8 mouse cellular contexts compared by ENCODE assay signal in the genomic region with DNA sequence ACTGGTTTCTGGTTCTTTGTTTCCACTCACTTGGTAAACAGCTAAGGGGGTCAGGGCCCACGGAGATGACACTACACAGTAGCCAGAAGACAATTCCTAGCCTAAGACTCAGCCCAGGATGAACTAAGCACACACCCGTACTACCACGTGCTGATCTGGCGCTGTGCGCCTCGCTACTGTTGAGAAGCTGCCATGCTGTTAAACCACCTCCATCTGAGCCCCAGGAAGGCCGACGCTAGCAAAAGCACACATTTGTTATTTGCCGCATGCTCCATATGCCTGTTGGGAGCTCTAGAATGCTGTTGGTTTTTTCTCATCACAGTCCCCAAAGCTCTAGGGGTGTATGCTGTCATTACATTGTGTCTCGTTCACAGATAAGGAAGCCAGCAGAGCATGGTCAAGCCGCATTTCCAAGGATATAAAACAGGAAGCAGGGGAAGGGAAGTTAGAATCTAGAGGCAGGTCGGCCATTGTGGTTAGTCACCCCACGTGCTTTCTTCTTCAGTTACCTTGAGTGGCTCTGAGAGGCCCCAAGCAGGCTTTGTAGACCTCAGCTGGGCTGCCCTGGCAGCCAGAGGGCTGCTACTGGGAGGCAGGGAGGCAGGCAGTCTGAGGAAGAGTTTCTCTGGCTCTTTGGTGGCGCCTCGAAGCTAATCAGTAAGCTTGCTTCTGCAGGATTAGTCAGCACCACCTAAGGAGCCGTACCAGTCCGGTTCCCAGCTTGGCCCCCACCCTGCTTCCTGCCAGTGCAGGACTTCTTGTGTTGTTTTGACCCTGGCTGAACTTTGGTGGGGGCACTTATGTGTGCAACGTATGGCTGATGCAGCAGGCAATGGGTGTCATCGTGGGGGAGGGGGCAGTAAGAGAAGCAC. TPM values are rescaled to one million over a fixed set of nuclear protein-coding genes. Genes with fewer than 3 reads are reported as not detected.
A peak's percentile ranks its signal among the peaks of the same experiment; 100 is the strongest.
DNase-seq lines count a peak whose midpoint lies in the region; ATAC-seq and TF ChIP-seq lines count a peak whose summit lies in the region.

No protein-coding gene starts in this region.

- peak; percentile 60 for DNase-seq in cerebellum, adult 9-10 months
- no peak for DNase-seq in cerebellum, postnatal 10 days
- no peak for DNase-seq in left cerebral cortex, adult 2 months (ENCODE audit: extremely low spot score in 1 of 2, low spot score in 2 of 2)
- no peak for DNase-seq in left cerebral cortex, adult 11 months (ENCODE audit: low spot score)
- no peak for DNase-seq in hindbrain, postnatal 0 days (ENCODE audit: low spot score)
- DNase-seq in ovary, postnatal 10 days (ENCODE audit: low spot score), result no peak
- DNase-seq in gastrocnemius, postnatal 36 days, result no peak

- TF ChIP-seq CTCF in left cerebral cortex, adult 2 months (IDR thresholded peaks at IDR 0.05), result no peak
- TF ChIP-seq CTCF in hindbrain, postnatal 0 days (IDR thresholded peaks at IDR 0.05; ENCODE audit: low read depth), result no peak

- no peak overlapping the region for H3K4me2 ChIP-seq in hindbrain, postnatal 0 days (ENCODE audit: low read depth, low read length)

- ATAC-seq in hindbrain, postnatal 0 days, result no peak
- 0 out of 2 replicates have a peak, but pooled peaks have one; percentile 13 for ATAC-seq in megakaryocyte-erythroid progenitor cell, adult 5-6 weeks (replicated peaks; ENCODE audit: low FRiP score, low TSS enrichment, poor library complexity, severe bottlenecking)

- no peaks in the 10 kb centered on the region for H3K4me1 ChIP-seq in hindbrain, postnatal 0 days (ENCODE audit: insufficient read depth, low read length)

- peak overlapping the region; percentile 28; the same call in 1 of the 2 replicates for H3K27ac ChIP-seq in left cerebral cortex, adult 2 months
- H3K27ac ChIP-seq in hindbrain, postnatal 0 days, result peak overlapping the region; percentile 58

- no peaks in the 10 kb centered on the region for H3K9me3 ChIP-seq in hindbrain, postnatal 0 days (ENCODE audit: low read length)

- intact Hi-C loops in left cerebral cortex, adult 2 months (cut with DNase I), result no loop called here
- intact Hi-C loops in gastrocnemius, postnatal 36 days (cut with DNase I), result no loop called here

- no peak overlapping the region for H3K4me3 ChIP-seq in left cerebral cortex, adult 2 months
- H3K4me3 ChIP-seq in hindbrain, postnatal 0 days (ENCODE audit: low read length), result no peak overlapping the region

- WGBS in hindbrain, postnatal 0 days, result 58% methylated on average over 19 of the region's 19 CpGs

- peaks cover 12% of the 10 kb centered on the region; the same call in 1 of the 2 replicates for H3K36me3 ChIP-seq in hindbrain, postnatal 0 days (ENCODE audit: insufficient read depth, low read length)

- no peaks in the 10 kb centered on the region for H3K27me3 ChIP-seq in hindbrain, postnatal 0 days (ENCODE audit: insufficient read depth, low read length)

- H3K9ac ChIP-seq in hindbrain, postnatal 0 days (replicated peaks; ENCODE audit: low read length), result no peak overlapping the region

RNA-seq across cellular contexts. Expression of a gene that starts 9.5 kb away (rescaled TPM):
- total RNA-seq in left cerebral cortex, adult 2 months (2021), result 10 to 100 TPM; 56.7 to 57.0 TPM
- 31.3 and 36.2 TPM in 2 replicates for total RNA-seq in hindbrain, postnatal 0 days (2014; rRNA removed)
- polyA plus RNA-seq in hindbrain, postnatal 0 days (2015; fragmentation: Nextera tagmentation; extraction: Ambion mirVana), result 17.2 and 17.8 TPM in 2 replicates
- total RNA-seq in megakaryocyte-erythroid progenitor cell, adult 5-6 weeks (2014; fragmentation: Nextera tagmentation), result 1.2 and 2.2 TPM in 2 replicates
- total RNA-seq in megakaryocyte-erythroid progenitor cell, adult 5-6 weeks (2017), result 1.9 and 2.9 TPM in 2 replicates
- 10 to 100 TPM; 17.6 to 26.9 TPM for total RNA-seq in gastrocnemius, postnatal 36 days (2021)

RNA-seq across cellular contexts. Expression of a gene that starts 27.6 kb away (rescaled TPM):
- 1 to 10 TPM; 1.3 to 1.6 TPM for total RNA-seq in left cerebral cortex, adult 2 months (2021)
- 3.3 and 3.7 TPM in 2 replicates for total RNA-seq in hindbrain, postnatal 0 days (2014; rRNA removed)
- polyA plus RNA-seq in hindbrain, postnatal 0 days (2015; fragmentation: Nextera tagmentation; extraction: Ambion mirVana), result 3.5 and 3.6 TPM in 2 replicates
- total RNA-seq in megakaryocyte-erythroid progenitor cell, adult 5-6 weeks (2014; fragmentation: Nextera tagmentation), result 1.0 TPM in 1 of 2 replicates, not detected in the other
- total RNA-seq in megakaryocyte-erythroid progenitor cell, adult 5-6 weeks (2017), result 0.65 TPM in 1 of 2 replicates, not detected in the other
- 1 to 10 TPM; 2.8 to 3.1 TPM for total RNA-seq in gastrocnemius, postnatal 36 days (2021)

RNA-seq across cellular contexts. Expression of a gene that starts 31.1 kb away (rescaled TPM):
- total RNA-seq in left cerebral cortex, adult 2 months (2021), result 1 to 10 TPM in 1 of 2 experiments, under 1 TPM in 1; 0.91 to 1.4 TPM
- total RNA-seq in hindbrain, postnatal 0 days (2014; rRNA removed), result 3.9 and 6.6 TPM in 2 replicates
- 7.3 and 7.6 TPM in 2 replicates for polyA plus RNA-seq in hindbrain, postnatal 0 days (2015; fragmentation: Nextera tagmentation; extraction: Ambion mirVana)
- total RNA-seq in megakaryocyte-erythroid progenitor cell, adult 5-6 weeks (2014; fragmentation: Nextera tagmentation), result 1.5 TPM in 1 of 2 replicates, not detected in the other
- total RNA-seq in megakaryocyte-erythroid progenitor cell, adult 5-6 weeks (2017), result 0.72 TPM in 1 of 2 replicates, not detected in the other
- total RNA-seq in gastrocnemius, postnatal 36 days (2021), result 10 to 100 TPM; 39.1 to 40.1 TPM

RNA-seq across cellular contexts. Expression of a gene that starts 47.0 kb away (rescaled TPM):
- total RNA-seq in left cerebral cortex, adult 2 months (2021), result 100 to 1,000 TPM; 329 to 332 TPM
- 90.7 and 91.4 TPM in 2 replicates for total RNA-seq in hindbrain, postnatal 0 days (2014; rRNA removed)
- polyA plus RNA-seq in hindbrain, postnatal 0 days (2015; fragmentation: Nextera tagmentation; extraction: Ambion mirVana), result 95.9 and 109 TPM in 2 replicates
- 69.0 and 96.5 TPM in 2 replicates for total RNA-seq in megakaryocyte-erythroid progenitor cell, adult 5-6 weeks (2014; fragmentation: Nextera tagmentation)
- 46.2 and 58.2 TPM in 2 replicates for total RNA-seq in megakaryocyte-erythroid progenitor cell, adult 5-6 weeks (2017)
- total RNA-seq in gastrocnemius, postnatal 36 days (2021), result 100 to 1,000 TPM; 186 to 223 TPM

RNA-seq across cellular contexts. Expression of a gene that starts 54.3 kb away (rescaled TPM):
- total RNA-seq in left cerebral cortex, adult 2 months (2021), result 100 to 1,000 TPM; 133 to 138 TPM
- 118 and 126 TPM in 2 replicates for total RNA-seq in hindbrain, postnatal 0 days (2014; rRNA removed)
- 25.9 and 29.4 TPM in 2 replicates for polyA plus RNA-seq in hindbrain, postnatal 0 days (2015; fragmentation: Nextera tagmentation; extraction: Ambion mirVana)
- 160 and 198 TPM in 2 replicates for total RNA-seq in megakaryocyte-erythroid progenitor cell, adult 5-6 weeks (2014; fragmentation: Nextera tagmentation)
- 118 and 144 TPM in 2 replicates for total RNA-seq in megakaryocyte-erythroid progenitor cell, adult 5-6 weeks (2017)
- 10 to 100 TPM; 56.1 to 64.1 TPM for total RNA-seq in gastrocnemius, postnatal 36 days (2021)
